Mouse (Mus musculus): ENCODE results near the gene Scai. TPM values are rescaled to one million over a fixed set of nuclear protein-coding genes. Genes with fewer than 3 reads are reported as not detected.
"Not testable (repeated sequence)": the region's sequence is repeated elsewhere in the genome, so short reads cannot be mapped to it uniquely, and the experiment has no call there.

Scai gene
- polyA plus RNA-seq (2012; rRNA removed) = 0.80 and 1.6 TPM in 2 replicates

- TF ChIP-seq POLR2A (IDR thresholded peaks at IDR 0.05; ENCODE audit: low read depth, low read length) (no peak), CTCF (IDR thresholded peaks at IDR 0.05; ENCODE audit: extremely low read depth, insufficient read depth, insufficient read length, insufficient replicate concordance) (peak; percentile 80)
- WGBS = under 1% methylated on average over 40 of the region's 41 CpGs
Measured at GRCm38 (mm10) chr2:39190561-39191056, at the start of gene Scai. Gene Scai, minus strand, starts transcription at chr2:39190734.

GRCm38 (mm10) chr2:39226731-39227130, 36.2 kb upstream of the Scai start:
- Histone ChIP-seq H3K27ac (ENCODE audit: insufficient read depth, low read length) (no peak overlapping the region), H3K4me1 (ENCODE audit: control insufficient read depth, insufficient read depth, insufficient read length) (peaks cover 2% of the 10 kb centered on the region; the same call in 1 of the 2 replicates), H3K27me3 (ENCODE audit: control insufficient read depth, insufficient read depth, low read length) (no peaks in the 10 kb centered on the region), H3K36me3 (ENCODE audit: control insufficient read depth, insufficient read depth, low read length) (no peaks in the 10 kb centered on the region), H3K4me3 (ENCODE audit: extremely low read depth, insufficient read depth, insufficient read length) (no peak overlapping the region)
- TF ChIP-seq CTCF (IDR thresholded peaks at IDR 0.05; ENCODE audit: extremely low read depth, insufficient read depth, insufficient read length, insufficient replicate concordance) (no peak), POLR2A (IDR thresholded peaks at IDR 0.05; ENCODE audit: low read depth, low read length) (no peak)
- WGBS = 57% methylated on average over 3 of the region's 3 CpGs
- no peak for DNase-seq (ENCODE audit: low read depth in 1 of 2, low spot score in 2 of 2)

More at GRCm38 (mm10) chr2:39190561-39191056, at the start of gene Scai:
- Histone ChIP-seq H3K27me3 (ENCODE audit: control insufficient read depth, insufficient read depth, low read length) (no peaks in the 10 kb centered on the region), H3K36me3 (ENCODE audit: control insufficient read depth, insufficient read depth, low read length) (0 out of 2 replicates have a peak, but pooled peaks cover 1% of the 10 kb centered on the region), H3K4me1 (ENCODE audit: control insufficient read depth, insufficient read depth, insufficient read length) (no peaks in the 10 kb centered on the region), H3K27ac (ENCODE audit: insufficient read depth, low read length) (peak within 1 kb of the TSS; percentile 78), H3K4me3 (ENCODE audit: extremely low read depth, insufficient read depth, insufficient read length) (peak within 1 kb of the TSS; percentile 85)
- DNase-seq (ENCODE audit: low read depth in 1 of 2, low spot score in 2 of 2) = peak; percentile 97 to 98

DNA sequence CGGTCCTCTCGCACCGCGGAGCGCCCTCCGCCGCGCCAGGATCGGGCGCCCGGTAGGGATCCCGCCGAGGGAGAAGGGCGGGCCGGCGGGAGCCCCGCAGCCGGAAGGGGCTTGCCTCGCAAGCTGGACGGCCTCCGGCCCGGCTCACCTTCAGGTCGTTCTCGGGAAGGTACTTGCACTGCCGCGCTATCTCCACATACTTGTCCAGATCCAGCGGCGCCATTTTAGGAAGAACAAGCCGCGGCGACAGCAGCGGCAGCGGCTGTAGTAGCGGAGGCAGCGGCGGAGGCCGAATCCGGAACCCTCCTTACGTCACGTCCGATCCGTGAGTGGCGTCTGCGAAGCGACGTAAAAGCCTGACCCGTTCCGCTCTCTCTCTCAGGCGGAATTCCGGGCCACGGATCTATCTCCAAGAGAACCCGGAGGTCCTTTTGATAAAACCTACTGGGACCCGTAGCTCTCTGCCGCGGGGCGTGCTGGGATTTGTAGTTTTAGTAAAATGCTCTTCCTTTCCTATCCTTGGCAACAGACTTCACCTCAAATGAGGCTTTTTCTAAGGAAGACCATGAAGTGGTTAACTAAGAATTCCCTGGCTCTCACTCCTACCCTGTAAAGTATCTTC, 35.6 kb upstream of the Scai start, which contains the start of gene Ppp6c:
Ppp6c (minus strand) TSS at position 433 of the 622 bp plus-strand sequence.
- no peaks in the 10 kb centered on the region for H3K36me3 ChIP-seq (ENCODE audit: control insufficient read depth, insufficient read depth, low read length)
- no peaks in the 10 kb centered on the region for H3K27me3 ChIP-seq (ENCODE audit: control insufficient read depth, insufficient read depth, low read length)
- peak within 1 kb of the TSS; percentile 90 for H3K4me3 ChIP-seq (ENCODE audit: extremely low read depth, insufficient read depth, insufficient read length)
- TF ChIP-seq CTCF (IDR thresholded peaks at IDR 0.05; ENCODE audit: extremely low read depth, insufficient read depth, insufficient read length, insufficient replicate concordance) = no peak
- peak; percentile 73 for TF ChIP-seq POLR2A (IDR thresholded peaks at IDR 0.05; ENCODE audit: low read depth, low read length)
- WGBS = under 1% methylated on average over 56 of the region's 56 CpGs
- H3K4me1 ChIP-seq (ENCODE audit: control insufficient read depth, insufficient read depth, insufficient read length) = peaks cover 2% of the 10 kb centered on the region; the same call in 1 of the 2 replicates
- H3K27ac ChIP-seq (ENCODE audit: insufficient read depth, low read length) = peak within 1 kb of the TSS; percentile 94
- DNase-seq (ENCODE audit: low read depth in 1 of 2, low spot score in 2 of 2) = peak; percentile 91 to 95

- not testable (repeated sequence) for H3K27me3 ChIP-seq (ENCODE audit: control insufficient read depth, insufficient read depth, low read length); H3K36me3 ChIP-seq (ENCODE audit: control insufficient read depth, insufficient read depth, low read length); H3K4me1 ChIP-seq (ENCODE audit: control insufficient read depth, insufficient read depth, insufficient read length); DNase-seq (ENCODE audit: low read depth in 1 of 2, low spot score in 2 of 2)
- Histone ChIP-seq H3K27ac (ENCODE audit: insufficient read depth, low read length) (peak overlapping the region; percentile 94), H3K4me3 (ENCODE audit: extremely low read depth, insufficient read depth, insufficient read length) (peak overlapping the region; percentile 90)
- WGBS = 2% methylated on average over 33 of the region's 36 CpGs
Measured at GRCm38 (mm10) chr2:39225331-39226018, 34.9 kb upstream of the Scai start.

DNA sequence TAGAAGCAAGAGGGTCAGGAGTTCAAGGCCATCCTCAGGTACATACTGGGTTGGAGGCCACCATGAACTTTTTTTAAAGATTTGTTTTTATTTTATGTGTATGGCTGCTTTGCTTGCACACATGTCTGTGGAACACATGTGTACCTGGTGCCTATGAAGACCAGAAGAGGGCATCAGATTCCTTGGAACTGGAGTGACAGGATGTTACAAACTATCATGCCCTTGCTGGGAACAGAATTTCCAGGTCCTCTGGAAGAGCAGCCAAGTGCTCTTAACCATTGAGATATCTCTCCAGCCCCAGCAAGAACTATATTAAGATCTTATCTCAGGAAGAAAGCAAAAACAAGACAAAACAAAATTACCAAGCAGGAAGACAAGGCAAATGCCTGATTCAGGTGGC, 34.1 kb upstream of the Scai start:
- no peak overlapping the region for H3K4me3 ChIP-seq (ENCODE audit: extremely low read depth, insufficient read depth, insufficient read length)
- DNase-seq (ENCODE audit: low read depth in 1 of 2, low spot score in 2 of 2) = no peak
- TF ChIP-seq POLR2A (IDR thresholded peaks at IDR 0.05; ENCODE audit: low read depth, low read length) (no peak), CTCF (IDR thresholded peaks at IDR 0.05; ENCODE audit: extremely low read depth, insufficient read depth, insufficient read length, insufficient replicate concordance) (no peak)
- H3K4me1 ChIP-seq (ENCODE audit: control insufficient read depth, insufficient read depth, insufficient read length) = peaks cover 2% of the 10 kb centered on the region; the same call in 1 of the 2 replicates
- no peaks in the 10 kb centered on the region for H3K27me3 ChIP-seq (ENCODE audit: control insufficient read depth, insufficient read depth, low read length)
- no peak overlapping the region for H3K27ac ChIP-seq (ENCODE audit: insufficient read depth, low read length)
- H3K36me3 ChIP-seq (ENCODE audit: control insufficient read depth, insufficient read depth, low read length) = no peaks in the 10 kb centered on the region

DNA sequence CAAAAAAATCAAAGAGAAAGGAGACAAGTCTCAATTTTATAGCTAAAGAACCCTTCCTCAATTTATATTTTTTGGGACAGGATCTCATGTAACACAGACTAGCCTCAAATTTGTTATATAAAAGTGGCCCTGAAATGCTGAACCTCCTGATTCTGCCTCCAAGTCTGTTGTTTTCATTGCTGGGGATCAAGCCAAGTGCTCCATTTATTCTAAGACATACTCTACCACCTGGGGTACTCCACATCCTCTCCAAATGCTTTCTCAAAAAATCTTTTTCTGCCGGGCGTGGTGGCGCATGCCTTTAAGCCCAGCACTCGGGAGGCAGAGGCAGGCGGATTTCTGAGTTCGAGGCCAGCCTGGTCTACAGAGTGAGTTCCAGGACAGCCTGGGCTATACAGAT, 29.5 kb upstream of the Scai start:
- no peak for DNase-seq (ENCODE audit: low read depth in 1 of 2, low spot score in 2 of 2)

More for the DNA sequence above, 29.5 kb upstream of the Scai start:
- TF ChIP-seq CTCF (IDR thresholded peaks at IDR 0.05; ENCODE audit: extremely low read depth, insufficient read depth, insufficient read length, insufficient replicate concordance) = no peak
- no peak for TF ChIP-seq POLR2A (IDR thresholded peaks at IDR 0.05; ENCODE audit: low read depth, low read length)
- H3K4me1 ChIP-seq (ENCODE audit: control insufficient read depth, insufficient read depth, insufficient read length) = peaks cover 4% of the 10 kb centered on the region; the same call in 1 of the 2 replicates
- no peaks in the 10 kb centered on the region for H3K36me3 ChIP-seq (ENCODE audit: control insufficient read depth, insufficient read depth, low read length)
- 86% methylated on average over 6 of the region's 6 CpGs for WGBS
- no peak overlapping the region for H3K4me3 ChIP-seq (ENCODE audit: extremely low read depth, insufficient read depth, insufficient read length)
- H3K27ac ChIP-seq (ENCODE audit: insufficient read depth, low read length) = no peak overlapping the region
- H3K27me3 ChIP-seq (ENCODE audit: control insufficient read depth, insufficient read depth, low read length) = no peaks in the 10 kb centered on the region

All from spleen, adult 2 months (tissue).